Mouse (Mus musculus) lung, postnatal 36 days (tissue): ENCODE data around the gene Whrn.
A peak's percentile ranks its signal among the peaks of the same experiment; 100 is the strongest.

Source experiments
- DNase-seq: peaks from one replicate; pipeline ENCODE4 v3.0.0; 2022; ENCODE audit warnings: mixed read lengths

The Whrn gene

DNA sequence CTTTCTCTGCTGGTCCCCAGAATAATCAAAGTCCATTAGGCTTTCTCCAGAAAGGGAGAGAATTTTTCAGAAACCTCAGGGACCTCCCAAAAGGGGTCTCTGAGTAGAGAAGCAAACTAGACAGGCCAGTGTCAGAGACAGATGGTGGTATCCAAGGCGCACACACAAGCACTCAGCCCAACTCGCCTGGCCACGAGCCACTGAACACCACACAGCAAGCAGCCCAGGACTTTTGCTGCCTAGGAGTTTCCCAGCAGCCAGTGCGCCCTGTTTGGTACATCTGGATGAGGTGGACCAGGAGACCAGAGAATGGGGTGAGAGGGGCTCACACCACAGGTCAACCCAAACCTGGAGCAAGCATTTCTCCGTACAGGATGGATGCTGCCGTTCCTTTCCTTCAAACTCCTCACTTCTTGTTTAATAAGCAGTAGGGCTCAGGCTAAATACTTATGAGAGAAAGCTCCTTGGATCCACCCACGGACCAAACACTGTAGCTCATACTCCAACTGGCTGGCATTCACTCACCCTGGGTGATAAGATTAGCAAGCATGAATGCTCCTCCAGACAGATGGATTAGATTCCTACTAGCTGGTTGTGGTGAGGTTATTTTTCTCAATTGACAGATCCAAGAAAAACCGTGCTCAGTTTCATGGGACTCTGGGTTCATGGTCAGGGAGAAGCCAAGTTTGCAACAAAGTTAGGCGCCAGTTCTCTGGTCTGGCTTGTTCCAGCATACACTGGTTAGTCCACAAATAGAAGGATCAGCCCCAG lies 2.3 kb downstream of the Whrn start:
- no peak for DNase-seq

- DNase-seq: no peak
Measured at GRCm38 (mm10) chr4:63491521-63491920, 4.3 kb downstream of the Whrn start.

DNA sequence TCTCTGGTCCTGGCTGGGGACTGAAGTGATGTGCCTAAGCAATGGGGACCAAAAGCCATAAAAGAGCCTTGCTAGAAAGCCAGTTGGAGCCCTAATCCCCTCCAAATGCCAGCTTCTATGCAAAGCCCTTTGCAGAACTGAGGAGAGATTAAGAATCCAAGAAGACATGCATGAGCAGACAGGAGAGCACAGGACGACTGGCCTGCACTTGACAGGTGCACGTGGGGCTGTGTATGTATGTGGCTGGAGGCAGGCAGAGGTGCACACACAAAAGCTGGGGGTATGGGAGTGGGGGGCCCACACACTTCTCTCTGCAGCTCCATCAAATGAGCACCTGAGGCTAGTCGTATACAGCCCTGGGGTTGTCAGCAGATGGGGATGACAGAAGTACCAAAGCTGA lies 5.6 kb downstream of the Whrn start:
- no peak for DNase-seq

DNA sequence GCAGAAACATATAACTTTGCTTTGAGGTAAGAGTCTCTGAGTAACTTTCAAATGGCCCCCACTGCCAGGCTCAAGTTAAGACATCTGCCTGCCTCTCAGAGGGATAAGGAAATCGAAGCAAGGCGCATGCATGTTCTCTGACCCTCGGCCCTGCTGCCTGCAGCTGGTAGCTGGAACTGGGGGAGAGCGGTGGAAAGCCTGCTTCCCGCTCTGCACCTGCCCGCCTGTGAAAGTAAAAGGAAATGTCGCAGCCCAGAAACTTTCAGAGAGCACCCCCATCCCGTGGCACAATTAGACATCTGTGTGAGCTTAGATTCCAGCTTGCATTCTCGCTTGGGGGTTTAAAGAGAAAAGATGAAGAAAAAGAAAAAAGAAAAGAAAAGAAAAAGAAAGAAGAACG lies 6.1 kb downstream of the Whrn start:
- DNase-seq: no peak

DNA sequence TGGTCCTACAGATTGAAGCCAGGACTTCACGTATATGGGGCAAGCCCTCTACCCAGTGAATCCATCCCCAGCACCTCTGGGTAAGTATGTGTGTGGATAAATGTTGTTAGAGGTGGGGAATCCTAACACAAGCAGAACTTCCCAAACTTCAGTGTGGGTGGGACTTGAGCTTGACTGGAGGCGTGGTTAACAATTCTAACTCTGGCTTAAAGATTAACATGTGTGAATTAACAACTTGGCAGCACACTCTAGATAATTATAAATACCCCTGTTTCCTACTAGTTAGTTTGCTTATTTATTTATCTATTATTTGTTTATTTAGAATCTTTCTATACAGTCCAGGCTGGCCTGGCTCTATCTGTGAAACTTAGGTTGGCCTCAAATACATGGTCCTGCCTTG lies 7.9 kb downstream of the Whrn start:
- DNase-seq: no peak

DNA sequence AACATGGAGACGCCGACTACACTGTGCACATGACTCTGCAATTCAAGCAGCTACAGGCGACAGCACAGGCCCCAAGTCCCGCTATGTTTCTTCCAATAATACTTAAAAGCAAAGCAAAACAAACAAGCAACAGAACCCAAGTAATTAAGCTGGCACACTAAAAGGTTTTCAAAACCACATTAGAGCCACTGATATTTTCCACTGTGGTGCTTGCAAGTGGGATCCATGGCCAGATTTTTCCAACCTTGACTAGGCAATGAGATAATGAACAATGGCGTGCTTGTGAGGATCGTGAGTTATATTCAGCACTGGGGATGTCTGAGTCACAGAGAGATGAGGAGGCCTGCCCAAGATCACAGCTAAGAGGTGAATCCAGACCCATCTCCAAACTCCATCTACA lies 8.5 kb downstream of the Whrn start:
- DNase-seq: no peak

DNA sequence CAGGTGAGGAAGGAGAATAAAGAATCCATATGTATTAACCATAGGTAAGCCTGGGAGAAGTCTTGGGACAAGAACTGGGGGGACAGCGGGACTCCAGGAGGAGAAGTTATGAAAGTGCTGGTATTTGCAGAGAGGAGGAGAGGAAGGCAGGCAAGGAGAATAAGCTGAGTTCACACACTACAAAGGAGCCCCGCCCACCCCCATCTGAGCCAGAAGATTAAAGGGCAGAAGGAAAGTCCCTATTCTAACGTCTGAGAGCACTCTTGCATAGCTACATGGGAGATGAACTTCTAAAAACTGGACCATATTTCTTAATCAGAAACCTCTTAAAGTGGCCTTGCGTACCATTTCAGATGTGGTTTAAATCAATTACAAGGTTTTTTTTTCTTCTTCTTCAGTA lies 9.3 kb downstream of the Whrn start:
- DNase-seq: peak; percentile 20

GRCm38 (mm10) chr4:63483741-63484140 lies 12.1 kb downstream of the Whrn start:
- DNase-seq: no peak

DNA sequence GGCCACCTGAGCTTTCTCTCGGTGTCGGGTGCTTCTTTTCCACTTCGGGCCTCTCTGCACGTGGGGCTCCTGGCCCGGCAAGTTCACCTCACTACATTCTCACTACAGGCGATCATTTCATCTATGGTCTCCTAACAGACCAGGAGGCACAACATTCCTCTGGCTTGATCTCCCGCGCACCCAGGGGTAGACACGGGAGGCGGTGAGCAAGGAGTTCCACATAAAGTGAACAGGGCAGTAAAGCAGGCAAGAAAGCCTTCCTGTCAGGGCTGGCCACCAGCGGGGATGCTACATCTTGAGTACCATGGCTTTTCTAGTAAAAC lies 15.0 kb downstream of the Whrn start:
- DNase-seq: no peak

- DNase-seq: peak; percentile 66
Measured at GRCm38 (mm10) chr4:63480098-63480844, 15.5 kb downstream of the Whrn start.

DNA sequence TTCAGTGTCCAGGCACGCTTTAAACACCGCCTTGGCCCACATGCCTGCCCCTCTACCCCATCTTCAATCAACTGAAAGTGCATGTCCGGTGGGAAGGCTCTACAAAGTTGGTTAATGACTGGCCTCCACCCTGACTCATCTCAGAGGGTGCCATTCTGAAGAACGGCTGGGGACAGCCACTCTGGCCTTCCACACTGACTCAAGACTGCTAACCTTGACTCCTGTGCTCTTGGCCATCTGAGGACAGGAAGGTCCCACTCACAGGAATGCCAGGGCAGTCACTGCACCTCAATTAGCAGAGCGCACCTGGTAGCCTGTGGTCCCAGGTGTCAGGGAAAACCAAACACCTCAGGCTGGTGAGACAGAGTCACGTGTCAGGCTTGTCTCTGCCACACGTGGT lies 17.8 kb downstream of the Whrn start:
- DNase-seq: no peak

GRCm38 (mm10) chr4:63476891-63477290 lies 18.9 kb downstream of the Whrn start:
- DNase-seq: no peak

DNA sequence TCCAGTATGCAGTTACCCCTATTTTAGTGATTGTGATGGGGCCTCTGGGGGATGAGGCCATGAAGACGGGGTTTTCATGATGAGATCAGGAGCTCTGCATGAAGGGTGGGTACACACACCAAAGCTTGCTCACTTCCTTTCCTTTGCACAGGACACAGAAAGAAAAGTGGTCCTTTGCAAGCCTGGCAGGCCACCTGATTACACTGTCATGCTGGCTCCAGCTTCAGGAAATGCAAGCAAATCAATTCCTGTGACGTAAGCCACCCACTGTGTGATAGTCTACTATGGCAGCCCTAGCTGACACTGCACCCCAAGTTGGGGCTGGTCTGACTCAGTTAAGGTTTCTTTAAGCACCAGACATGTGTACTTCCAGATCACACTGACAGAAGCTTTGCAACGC lies 20.6 kb downstream of the Whrn start:
- DNase-seq: no peak

DNA sequence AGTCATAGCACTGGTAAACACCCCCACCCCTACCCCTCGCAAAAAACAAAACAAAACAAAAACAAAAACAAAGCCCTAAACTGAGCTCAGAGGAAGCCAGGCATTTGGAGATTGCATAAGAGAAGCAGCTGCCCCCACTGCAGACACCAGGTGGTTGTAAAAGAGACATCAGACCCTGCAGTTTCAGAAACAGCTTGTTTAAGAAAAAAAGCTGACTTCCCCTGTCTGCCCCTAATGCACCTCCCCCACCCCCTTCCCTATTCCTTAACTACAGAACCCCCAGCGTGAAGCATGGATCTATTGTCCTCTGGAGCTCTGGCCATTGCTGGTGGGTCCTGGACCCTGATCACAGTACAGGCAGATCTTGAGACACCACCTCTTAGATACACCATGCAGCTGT lies 21.4 kb downstream of the Whrn start:
- DNase-seq: no peak

GRCm38 (mm10) chr4:63467338-63467737 lies 28.5 kb downstream of the Whrn start:
- no peak for DNase-seq

DNA sequence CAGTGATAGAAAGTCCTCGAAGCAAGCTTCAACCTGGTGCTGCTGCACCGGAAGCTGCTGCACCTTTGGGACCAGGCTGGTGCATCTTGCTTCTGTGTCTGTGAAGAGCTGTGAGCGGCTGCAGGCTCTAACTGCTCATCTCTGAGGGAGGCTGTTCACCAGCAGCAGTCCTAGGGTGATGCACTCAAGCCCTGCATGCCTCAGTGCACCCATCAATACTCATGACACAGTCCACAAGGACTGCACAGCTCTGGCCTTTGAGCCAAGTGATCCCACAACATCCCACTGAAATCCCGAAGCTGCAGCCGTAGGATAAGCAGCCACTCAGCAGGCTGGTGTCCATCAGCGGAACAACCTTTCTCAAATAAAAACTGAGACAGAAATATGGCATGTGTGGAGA lies 29.6 kb downstream of the Whrn start:
- no peak for DNase-seq

DNA sequence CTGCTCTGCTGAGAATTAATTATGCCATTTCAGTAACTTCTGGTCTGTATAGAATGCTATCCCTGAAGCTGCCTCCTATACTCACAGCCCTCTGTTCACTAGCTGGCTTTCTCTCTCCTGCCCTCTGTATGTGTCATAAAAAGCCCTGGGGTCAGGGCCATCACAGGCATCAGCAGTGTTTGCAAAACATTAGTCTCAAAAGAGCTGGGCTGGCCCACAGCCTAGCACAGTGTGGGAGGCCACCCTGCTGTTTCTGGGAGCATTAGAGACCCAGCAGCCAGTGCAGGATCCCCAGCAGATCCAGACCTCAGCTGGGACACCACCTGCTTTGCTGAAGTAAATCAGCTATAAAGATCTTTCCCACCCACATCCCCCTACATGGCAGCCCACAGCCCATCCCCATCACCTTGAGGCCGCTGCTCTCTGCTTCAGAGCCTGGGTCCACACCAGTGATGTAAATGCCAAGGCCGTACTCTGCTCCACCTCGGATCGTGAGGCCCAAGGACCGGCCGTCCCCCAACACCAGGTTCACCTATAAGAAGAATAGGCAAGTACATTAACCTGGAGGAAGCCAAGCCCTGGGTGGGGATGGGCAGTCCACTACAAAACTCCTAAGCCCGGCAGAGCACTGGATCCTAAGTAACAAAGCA lies 34.8 kb downstream of the Whrn start:
- no peak for DNase-seq

GRCm38 (mm10) chr4:63459141-63459789 lies 36.5 kb downstream of the Whrn start:
- no peak for DNase-seq

DNA sequence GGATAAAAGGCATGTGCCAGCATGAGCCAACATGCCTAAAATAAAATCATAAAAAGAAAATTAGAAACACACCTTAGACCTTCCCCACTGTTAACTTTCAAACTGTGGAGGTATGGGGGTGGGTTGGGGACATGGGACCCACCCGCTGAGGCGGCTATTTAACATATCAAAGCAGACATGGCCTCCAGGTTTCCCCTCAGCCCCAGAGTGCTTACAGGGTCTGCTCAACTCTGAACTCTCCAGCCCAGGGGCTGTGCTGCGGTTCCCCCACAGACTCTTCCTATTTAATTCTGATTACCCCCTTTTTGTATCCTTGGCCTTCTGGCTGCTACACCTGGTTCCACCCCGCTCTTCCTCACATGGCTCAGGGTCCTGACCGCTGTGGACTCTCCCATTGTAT lies 39.2 kb downstream of the Whrn start:
- DNase-seq: no peak

GRCm38 (mm10) chr4:63453939-63454513 lies 41.8 kb downstream of the Whrn start:
- no peak for DNase-seq

GRCm38 (mm10) chr4:63452555-63452954 lies 43.2 kb downstream of the Whrn start:
- DNase-seq: no peak

GRCm38 (mm10) chr4:63450551-63450950 lies 45.2 kb downstream of the Whrn start:
- no peak for DNase-seq

DNA sequence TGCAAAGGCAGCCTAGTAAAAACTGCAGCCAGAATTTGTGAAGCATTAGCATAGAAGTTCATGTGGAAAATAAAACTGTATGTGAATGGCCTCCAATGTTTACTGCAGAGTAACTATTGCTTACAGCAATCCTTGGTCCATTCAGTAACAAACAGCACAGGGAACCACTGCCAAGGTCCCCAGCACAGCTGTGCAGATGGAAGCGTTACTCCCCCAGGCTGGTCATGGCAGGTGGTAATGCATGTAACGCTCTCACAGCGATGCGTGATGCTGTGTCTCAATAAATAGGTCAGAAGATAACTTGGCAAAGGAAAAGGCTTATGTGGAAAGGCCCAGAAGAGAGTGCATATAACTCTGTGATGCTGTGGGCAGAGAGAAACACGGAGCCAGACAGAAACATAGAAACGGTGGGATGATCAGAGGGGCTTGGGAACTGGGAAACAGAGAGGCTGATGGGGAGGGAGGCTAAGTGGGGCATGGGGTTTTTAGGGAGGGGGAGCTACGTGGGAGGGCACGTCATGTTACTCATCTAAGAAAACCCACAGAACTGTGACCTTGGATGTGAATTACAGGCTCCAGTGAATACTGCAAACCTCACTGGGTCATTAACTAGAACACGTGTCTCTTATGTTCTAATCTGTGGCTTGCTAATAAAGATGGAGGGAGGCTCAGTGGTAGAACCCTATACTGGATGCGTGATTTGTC lies 51.3 kb downstream of the Whrn start:
- DNase-seq: no peak
